Mouse (Mus musculus): Measurements from ENCODE around the gene Tfpi. TPM values are rescaled to one million over a fixed set of nuclear protein-coding genes. Genes with fewer than 3 reads are reported as not detected.

The Tfpi gene
- 9.8 TPM for polyA plus RNA-seq (2014; fragmentation: Illumina TruSeq; extraction: RNeasy Lipid Tissue Mini Kit (QIAGEN cat#74804); ENCODE audit: low read depth, low replicate concordance)

DNA sequence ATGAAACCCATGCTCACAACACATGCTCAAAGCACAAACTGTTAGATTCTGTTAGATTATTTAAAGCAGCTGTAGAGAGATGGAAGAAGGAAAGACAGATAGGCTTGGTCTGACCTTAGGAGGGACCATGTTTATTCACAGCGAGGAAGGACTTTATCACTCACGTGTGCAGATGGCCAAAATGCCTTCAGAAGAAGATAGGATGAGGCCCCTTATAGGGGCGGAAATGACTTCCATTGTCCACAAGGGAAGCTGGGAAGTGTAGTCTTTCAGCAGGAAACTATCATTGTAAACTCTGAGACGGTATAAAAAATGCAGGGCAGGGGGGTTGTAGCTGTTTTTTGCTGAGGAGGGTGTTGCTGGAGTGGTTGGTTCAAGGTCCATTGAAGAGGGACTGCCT lies at the start of gene Tfpi:
Gene Tfpi (minus strand): TSS at position 199 of the 400 bp plus-strand sequence.

DNA sequence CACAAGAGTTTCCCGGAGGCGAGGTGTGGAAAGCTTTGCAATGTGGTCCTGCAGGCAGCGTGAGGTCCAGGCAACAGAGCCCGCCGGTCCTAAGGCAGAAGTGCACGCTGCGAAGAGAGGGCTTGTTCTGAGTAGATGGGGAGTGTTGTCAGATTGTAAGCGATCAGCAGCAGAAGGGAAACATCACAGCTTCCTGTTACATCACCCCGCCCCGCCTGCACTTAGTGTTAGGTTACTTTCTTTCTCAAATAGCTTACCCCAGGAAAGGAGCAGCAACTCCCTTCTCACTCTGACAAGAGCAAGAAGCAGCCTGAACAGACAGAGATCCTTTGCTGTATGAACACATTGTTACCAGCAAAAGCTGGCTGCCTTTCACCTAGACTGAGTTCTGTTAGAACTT lies 51.4 kb downstream of the Tfpi start, which contains the start of gene Calcrl:
Gene Calcrl (minus strand): TSS at position 274 of the 400 bp plus-strand sequence.

Other genes with a start within 250 kb of the Tfpi start
- 4.2 TPM for gene Calcrl, start 51.4 kb downstream of the Tfpi start, polyA plus RNA-seq (2014; fragmentation: Illumina TruSeq; extraction: RNeasy Lipid Tissue Mini Kit (QIAGEN cat#74804); ENCODE audit: low read depth, low replicate concordance)
- gene Ctnnd1, start 174.0 kb upstream of the Tfpi start, polyA plus RNA-seq (2014; fragmentation: Illumina TruSeq; extraction: RNeasy Lipid Tissue Mini Kit (QIAGEN cat#74804); ENCODE audit: low read depth, low replicate concordance) = 79.3 TPM
- gene Btbd18, start 182.3 kb upstream of the Tfpi start, polyA plus RNA-seq (2014; fragmentation: Illumina TruSeq; extraction: RNeasy Lipid Tissue Mini Kit (QIAGEN cat#74804); ENCODE audit: low read depth, low replicate concordance) = 4.5 TPM
- 5.3 TPM for gene Selenoh, start 194.0 kb upstream of the Tfpi start, polyA plus RNA-seq (2014; fragmentation: Illumina TruSeq; extraction: RNeasy Lipid Tissue Mini Kit (QIAGEN cat#74804); ENCODE audit: low read depth, low replicate concordance)
- not detected for gene Gm28635, start 201.3 kb upstream of the Tfpi start, polyA plus RNA-seq (2014; fragmentation: Illumina TruSeq; extraction: RNeasy Lipid Tissue Mini Kit (QIAGEN cat#74804); ENCODE audit: low read depth, low replicate concordance)
- gene Med19, start 201.6 kb upstream of the Tfpi start, polyA plus RNA-seq (2014; fragmentation: Illumina TruSeq; extraction: RNeasy Lipid Tissue Mini Kit (QIAGEN cat#74804); ENCODE audit: low read depth, low replicate concordance) = 55.8 TPM
- gene Tmx2, start 202.4 kb upstream of the Tfpi start, polyA plus RNA-seq (2014; fragmentation: Illumina TruSeq; extraction: RNeasy Lipid Tissue Mini Kit (QIAGEN cat#74804); ENCODE audit: low read depth, low replicate concordance) = 70.8 TPM
- gene Zdhhc5, start 238.4 kb upstream of the Tfpi start, polyA plus RNA-seq (2014; fragmentation: Illumina TruSeq; extraction: RNeasy Lipid Tissue Mini Kit (QIAGEN cat#74804); ENCODE audit: low read depth, low replicate concordance) = 265 TPM